Mouse (Mus musculus) MEL (cell line): ENCODE results near the gene B3galt5.

Source experiments
- CTCF ChIP-seq, 3 experiments: IDR thresholded peaks in 2 of 3; conservative IDR thresholded peaks in 1 of 3; 2 replicates each; pipeline ENCODE4 v1.5.1; 2011 to 2012; ENCODE audit warnings: low read length in 3 of 3, low read depth in 2 of 3, mild to moderate bottlenecking in 2 of 3, improper control_type of control experiment in 1 of 3, inconsistent platforms in 1 of 3, mixed read lengths in 1 of 3, moderate library complexity in 1 of 3; ENCODE audit not compliant: control insufficient read depth in 1 of 3, insufficient read depth in 1 of 3, poor library complexity in 1 of 3, severe bottlenecking in 1 of 3
- E2F4 ChIP-seq: IDR thresholded peaks from 2 replicates; pipeline ENCODE4 v1.6.1; 2011; ENCODE audit warnings: low read depth, low read length, improper control_type of control experiment, borderline replicate concordance
- ELF1 ChIP-seq: IDR thresholded peaks from 2 replicates; pipeline ENCODE4 v1.6.1; 2014; ENCODE audit warnings: low read depth, mild to moderate bottlenecking, inconsistent platforms, low read length, improper control_type of control experiment, moderate library complexity
- GATA1 ChIP-seq: IDR thresholded peaks from 2 replicates; pipeline ENCODE4 v1.6.1; 2011; ENCODE audit warnings: low read depth, low read length, improper control_type of control experiment
- JUND ChIP-seq: IDR thresholded peaks from 2 replicates; pipeline ENCODE4 v1.6.1; 2011; ENCODE audit warnings: low read depth, mild to moderate bottlenecking, improper control_type of control experiment, low read length
- MAZ ChIP-seq: IDR thresholded peaks from 2 replicates; pipeline ENCODE4 v1.6.1; 2012; ENCODE audit warnings: low read depth, mild to moderate bottlenecking, inconsistent platforms, low read length, improper control_type of control experiment
- MXI1 ChIP-seq: IDR thresholded peaks from 2 replicates; pipeline ENCODE4 v1.6.1; 2011; ENCODE audit warnings: mild to moderate bottlenecking, low read depth, low read length, improper control_type of control experiment
- MYC ChIP-seq: IDR thresholded peaks from 2 replicates; pipeline ENCODE4 v1.6.1; 2011; ENCODE audit warnings: low read depth, mild to moderate bottlenecking, low read length, improper control_type of control experiment, moderate library complexity
- POLR2A ChIP-seq, 2 experiments: IDR thresholded peaks; 2 replicates each; pipeline ENCODE4 v1.6.1; 2011 to 2012; ENCODE audit warnings: low read length in 2 of 2, mild to moderate bottlenecking in 2 of 2, control low read depth in 1 of 2, improper control_type of control experiment in 1 of 2, low read depth in 1 of 2, moderate library complexity in 1 of 2; ENCODE audit not compliant: control insufficient read depth in 1 of 2, insufficient read depth in 1 of 2, poor library complexity in 1 of 2
- USF1 ChIP-seq: IDR thresholded peaks from 2 replicates; pipeline ENCODE4 v1.6.1; 2014; ENCODE audit warnings: low read depth, mild to moderate bottlenecking, inconsistent platforms, low read length, improper control_type of control experiment, moderate library complexity
- ZMIZ1 ChIP-seq: IDR thresholded peaks from 2 replicates; pipeline ENCODE4 v1.6.1; 2012; ENCODE audit warnings: low read depth, mild to moderate bottlenecking, inconsistent platforms, low read length, improper control_type of control experiment, moderate library complexity

- TF ChIP-seq CTCF (IDR thresholded peaks at IDR 0.05 in 2 of 3, conservative IDR thresholded peaks at IDR 0.05 in 1 of 3; ENCODE audit: control insufficient read depth in 1 of 3, insufficient read depth in 1 of 3, low read depth in 2 of 3, low read length in 3 of 3, poor library complexity in 1 of 3, severe bottlenecking in 1 of 3) = no peak
- no peak for TF ChIP-seq GATA1
- no peak for TF ChIP-seq MAZ
- TF ChIP-seq E2F4 = no peak
- no peak for TF ChIP-seq MXI1
- TF ChIP-seq MYC = no peak
- no peak for TF ChIP-seq USF1
- no peak for TF ChIP-seq ELF1
- TF ChIP-seq POLR2A (IDR thresholded peaks at IDR 0.05; ENCODE audit: control insufficient read depth in 1 of 2, insufficient read depth in 1 of 2, low read depth in 1 of 2, low read length in 2 of 2, poor library complexity in 1 of 2) = no peak
- TF ChIP-seq ZMIZ1 = no peak
- TF ChIP-seq JUND = no peak
Measured at GRCm38 (mm10) chr16:96322739-96323138, 87.1 kb downstream of the B3galt5 start.
